In genomic region chr19:40294231-40294630, GRCm38 (mm10) we compare ENCODE assay signal across 27 mouse cellular contexts. TPM values are rescaled to one million over a fixed set of nuclear protein-coding genes. Genes with fewer than 3 reads are reported as not detected.
A peak's percentile ranks its signal among the peaks of the same experiment; 100 is the strongest.
DNase-seq lines count a peak whose midpoint lies in the region; ATAC-seq and TF ChIP-seq lines count a peak whose summit lies in the region.
"Had no signal": no experiment of that assay in that cellular context is flagged by ENCODE, and none has a peak within 500 bp of the region (broad histone marks: within the 10 kb centered on the region; RNA-seq: fewer than 3 reads in every experiment).

No protein-coding gene starts in this region.

- no peak for TF ChIP-seq CTCF in cerebellum, adult 2 months (IDR thresholded peaks at IDR 0.05; ENCODE audit: borderline replicate concordance, insufficient read depth, low read depth, low read length)

- H3K4me3 ChIP-seq in hindbrain, embryonic 10.5 days = no peak overlapping the region
- H3K4me3 ChIP-seq in hindbrain, embryonic 14.5 days (replicated peaks; ENCODE audit: low read length) = no peak overlapping the region
- H3K4me3 ChIP-seq in cerebellum, adult 2 months (replicated peaks; ENCODE audit: insufficient read depth, low read depth, low read length) = no peak overlapping the region
- H3K4me3 ChIP-seq: embryonic facial prominence, embryonic 15.5 days; forebrain, embryonic 12.5 days; heart, embryonic 13.5 days; midbrain, embryonic 15.5 days; neural tube, embryonic 15.5 days had no signal

- no peak overlapping the region for H3K9ac ChIP-seq in hindbrain, embryonic 14.5 days
- H3K9ac ChIP-seq: embryonic facial prominence, embryonic 15.5 days; forebrain, embryonic 12.5 days; heart, embryonic 13.5 days; liver, embryonic 14.5 days; midbrain, embryonic 15.5 days; neural tube, embryonic 15.5 days had no signal

- H3K4me1 ChIP-seq in hindbrain, embryonic 10.5 days (replicated peaks) = peaks cover 18% of the 10 kb centered on the region
- no peaks in the 10 kb centered on the region for H3K4me1 ChIP-seq in hindbrain, embryonic 14.5 days (replicated peaks; ENCODE audit: control insufficient read depth, insufficient read depth, low read length)
- peaks cover 9% of the 10 kb centered on the region for H3K4me1 ChIP-seq in cerebellum, adult 2 months (ENCODE audit: control insufficient read depth, insufficient read depth, low read length)
- H3K4me1 ChIP-seq: forebrain, embryonic 12.5 days; midbrain, embryonic 15.5 days had no signal

- no peak for ATAC-seq in hindbrain, embryonic 14.5 days (ENCODE audit: low FRiP score)
- ATAC-seq: activated CD4-positive, CD25-positive, alpha-beta regulatory T cell, adult 4 months; intestine, postnatal 0 days; midbrain, embryonic 15.5 days had no signal

- no peaks in the 10 kb centered on the region for H3K27me3 ChIP-seq in hindbrain, embryonic 10.5 days (ENCODE audit: insufficient read depth, poor library complexity, severe bottlenecking)
- H3K27me3 ChIP-seq in hindbrain, embryonic 14.5 days (ENCODE audit: control insufficient read depth, insufficient read depth, low read length) = no peaks in the 10 kb centered on the region
- H3K27me3 ChIP-seq in cerebellum, adult 2 months (ENCODE audit: control insufficient read depth, insufficient read depth, low read length) = no peaks in the 10 kb centered on the region; the same call in 1 of the 2 replicates
- H3K27me3 ChIP-seq: CH12.LX; embryonic facial prominence, embryonic 15.5 days; forebrain, embryonic 12.5 days; heart, embryonic 13.5 days; midbrain, embryonic 15.5 days; neural tube, embryonic 15.5 days had no signal

- DNase-seq in cerebellum, adult 11 months = peak; percentile 29
- no peak for DNase-seq in cerebellum, postnatal 4 days (ENCODE audit: low spot score in 2 of 2)
- DNase-seq in hindbrain, embryonic 10.5 days (ENCODE audit: low spot score) = no peak
- no peak for DNase-seq in hindbrain, embryonic 14.5 days (ENCODE audit: low spot score)
- DNase-seq in cerebellum, adult 2 months = peak; percentile 54 to 67
- DNase-seq in cerebellum, postnatal 14 days = peak; percentile 55 to 79
- DNase-seq in lung, postnatal 25 days (ENCODE audit: low spot score) = no peak
- DNase-seq in adipocyte (ENCODE audit: low spot score) = no peak
- DNase-seq: adrenal gland, adult 8-10 months; gastrocnemius, postnatal 10 days; heart, postnatal 10 days; kidney, adult 9 months; kidney, postnatal 14 days; liver; lung, adult 2 months; lung, postnatal 10 days; retina, postnatal 1 day; right cerebral cortex, postnatal 14 days had no signal

- H3K27ac ChIP-seq in hindbrain, embryonic 10.5 days = peak overlapping the region; percentile 18; the same call in 1 of the 2 replicates
- H3K27ac ChIP-seq in hindbrain, embryonic 14.5 days = no peak overlapping the region
- H3K27ac ChIP-seq in cerebellum, adult 2 months (ENCODE audit: insufficient read depth, low read length) = no peak overlapping the region
- H3K27ac ChIP-seq: embryonic facial prominence, embryonic 15.5 days; forebrain, embryonic 12.5 days; heart, embryonic 13.5 days; liver, embryonic 14.5 days; midbrain, embryonic 15.5 days; neural tube, embryonic 15.5 days had no signal

- no peak for TF ChIP-seq POLR2A in cerebellum, adult 2 months (IDR thresholded peaks at IDR 0.05; ENCODE audit: borderline replicate concordance, insufficient read depth, low read length)

- H3K9me3 ChIP-seq in hindbrain, embryonic 10.5 days = no peaks in the 10 kb centered on the region
- H3K9me3 ChIP-seq in hindbrain, embryonic 14.5 days (ENCODE audit: control insufficient read depth, low read length) = no peaks in the 10 kb centered on the region
- H3K9me3 ChIP-seq: embryonic facial prominence, embryonic 15.5 days; forebrain, embryonic 12.5 days; heart, embryonic 13.5 days; midbrain, embryonic 15.5 days; neural tube, embryonic 15.5 days had no signal

- 71% methylated on average over 1 of the region's 1 CpGs for WGBS in hindbrain, embryonic 10.5 days
- 65% methylated on average over 1 of the region's 1 CpGs for WGBS in hindbrain, embryonic 14.5 days
- 8% methylated on average over 1 of the region's 1 CpGs for WGBS in cerebellum, adult 2 months

- H3K4me2 ChIP-seq in hindbrain, embryonic 14.5 days (replicated peaks) = no peak overlapping the region
- H3K4me2 ChIP-seq: embryonic facial prominence, embryonic 15.5 days; forebrain, embryonic 12.5 days; heart, embryonic 13.5 days; midbrain, embryonic 15.5 days; neural tube, embryonic 15.5 days had no signal

- H3K36me3 ChIP-seq in hindbrain, embryonic 10.5 days = no peaks in the 10 kb centered on the region
- H3K36me3 ChIP-seq in hindbrain, embryonic 14.5 days (replicated peaks; ENCODE audit: control insufficient read depth, insufficient read depth) = peaks cover 21% of the 10 kb centered on the region; the same call in 1 of the 2 replicates
- H3K36me3 ChIP-seq: embryonic facial prominence, embryonic 15.5 days had no signal

RNA-seq across cellular contexts. Expression of gene Pdlim1, which starts 22.6 kb away (rescaled TPM):
- 105 and 123 TPM in 2 replicates for polyA plus RNA-seq in hindbrain, embryonic 10.5 days (2016; fragmentation: Nextera tagmentation; extraction: Ambion mirVana)
- 9.0 and 9.4 TPM in 2 replicates for polyA plus RNA-seq in hindbrain, embryonic 14.5 days (2014; fragmentation: Nextera tagmentation; extraction: Ambion mirVana)
- 20.1 and 23.2 TPM in 2 replicates for polyA plus RNA-seq in cerebellum, adult 2 months (2012; rRNA removed)

Comparison
In these comparisons a context has a peak if more than half of its experiments do, and no peak if none do; other contexts are left out.
1. DNase-seq: peak in cerebellum, adult 11 months (single experiment), cerebellum, adult 2 months (2 of 2) and cerebellum, postnatal 14 days (2 of 2); none in cerebellum, postnatal 4 days (0 of 2), hindbrain, embryonic 10.5 days (single experiment), hindbrain, embryonic 14.5 days (single experiment), lung, postnatal 25 days (single experiment) and adipocyte (single experiment).